Mouse (Mus musculus) stomach, embryonic 14.5 days (tissue): Measurements from ENCODE around the gene Rabep1. TPM values are rescaled to one million over a fixed set of nuclear protein-coding genes. Genes with fewer than 3 reads are reported as not detected.

ENCODE experiments used
- ATAC-seq: fragments of 200-750 bp; cut with Nextera tagmentation; 2 replicates; pipeline ENCODE4 v1.8.0; 2017; ENCODE audit warnings: low read depth, moderate TSS enrichment; ENCODE audit not compliant: insufficient number of reproducible peaks, insufficient read depth, low FRiP score
- H3K27ac ChIP-seq: fragments of 300-500 bp; sonication (generic); 2 replicates; pipeline ENCODE4 v1.5.1; 2014; ENCODE audit warnings: mild to moderate bottlenecking, low read length, moderate library complexity, mixed read lengths
- H3K27me3 ChIP-seq: fragments of 300-500 bp; sonication (generic); 2 replicates; pipeline ENCODE4 v1.6.1; 2014; ENCODE audit warnings: low read length, control low read depth, mixed read lengths; ENCODE audit not compliant: control insufficient read depth, insufficient read depth
- H3K36me3 ChIP-seq: fragments of 300-500 bp; sonication (generic); 2 replicates; pipeline ENCODE4 v1.6.1; 2014; ENCODE audit warnings: mild to moderate bottlenecking, control low read depth, low read length, moderate library complexity, mixed read lengths; ENCODE audit not compliant: control insufficient read depth, insufficient read depth
- H3K4me1 ChIP-seq: fragments of 300-500 bp; sonication (generic); 2 replicates; pipeline ENCODE4 v1.6.1; 2014; ENCODE audit warnings: low read length, control low read depth, mixed read lengths; ENCODE audit not compliant: control insufficient read depth, insufficient read depth
- H3K4me2 ChIP-seq: fragments of 300-500 bp; sonication (generic); replicated peaks from 2 replicates; pipeline ENCODE4 v1.6.1; 2014; ENCODE audit warnings: low read depth, low read length, control low read depth
- H3K4me3 ChIP-seq: fragments of 300-500 bp; sonication (generic); 2 replicates; pipeline ENCODE4 v1.5.1; 2014; ENCODE audit warnings: low read depth, low read length, control low read depth
- H3K9ac ChIP-seq: fragments of 300-500 bp; sonication (generic); replicated peaks from 2 replicates; pipeline ENCODE4 v1.6.1; 2014; ENCODE audit warnings: low read depth, mild to moderate bottlenecking, control low read depth, low read length, moderate library complexity, mixed read lengths
- H3K9me3 ChIP-seq: fragments of 300-500 bp; sonication (generic); 2 replicates; pipeline ENCODE4 v1.6.1; 2016; ENCODE audit warnings: low read depth, low read length, control low read depth; ENCODE audit not compliant: control insufficient read depth
- WGBS: fragments of 180-500 bp; shearing (Covaris S2); extraction: QIAGEN DNeasy Blood & Tissue Kit; methylation state at CpG from one replicate; pipeline ENCODE4 v1.1.7; 2014; 5-methylcytosine and 5-hydroxymethylcytosine counted together
- polyA plus RNA-seq: library from polyadenylated mRNA; unstranded; fragments of >200 nt; fragmentation: Nextera tagmentation; extraction: Ambion mirVana; gene quantifications from 2 replicates; pipeline ENCODE4 v1.2.1, GENCODE M21; 2014

The Rabep1 gene
- polyA plus RNA-seq, 1 experiment from 2014 or later: 33.1 TPM

DNA sequence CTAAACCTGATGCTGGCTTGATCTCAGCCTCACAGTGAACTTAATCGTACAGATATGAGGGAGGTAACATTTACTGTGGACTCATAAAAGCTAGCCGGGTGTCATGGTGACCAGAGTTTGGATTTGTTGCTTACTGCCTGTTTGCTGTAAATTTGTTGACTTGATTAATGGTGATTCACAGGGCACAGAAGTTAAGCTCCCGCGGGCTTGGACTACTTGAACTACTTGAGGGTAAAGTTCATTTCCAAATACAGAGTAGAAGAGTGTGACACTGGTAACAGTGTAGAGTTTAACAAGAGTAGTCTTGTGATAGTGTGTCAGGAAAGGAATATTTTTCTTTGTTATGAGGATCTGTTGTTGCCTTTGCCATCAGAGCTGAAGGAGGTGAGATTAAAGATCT lies 74.9 kb downstream of the Rabep1 start:
- Histone ChIP-seq H3K4me1 (no peaks in the 10 kb centered on the region), H3K4me2 (no peak overlapping the region), H3K4me3 (no peak overlapping the region), H3K27ac (no peak overlapping the region), H3K9me3 (no peaks in the 10 kb centered on the region), H3K36me3 (peaks cover 31% of the 10 kb centered on the region), H3K9ac (no peak overlapping the region), H3K27me3 (no peaks in the 10 kb centered on the region)
- ATAC-seq: no peak
- WGBS: 85% methylated on average over 4 of the region's 4 CpGs

DNA sequence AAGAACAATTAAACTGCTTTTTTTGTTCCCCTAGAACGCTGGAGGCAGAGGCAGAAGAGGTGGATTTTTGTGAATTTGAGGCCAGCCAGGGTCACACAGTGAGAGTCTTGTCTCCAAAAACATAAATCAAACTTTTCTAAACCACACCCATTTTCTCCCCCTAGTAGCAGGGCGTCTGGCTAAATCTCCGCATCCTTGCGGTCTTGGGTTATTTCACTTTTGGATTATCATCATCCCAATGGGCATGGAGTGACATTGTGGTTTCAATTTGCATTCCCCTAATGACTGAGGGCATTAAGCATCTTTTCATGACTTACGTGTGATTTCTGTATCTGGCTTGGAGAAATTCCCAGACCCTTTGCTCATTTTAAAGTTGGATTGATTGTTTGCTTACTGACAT lies 86.9 kb downstream of the Rabep1 start:
- no peak overlapping the region for H3K4me3 ChIP-seq
- 79% methylated on average over 5 of the region's 5 CpGs for WGBS
- no peaks in the 10 kb centered on the region for H3K4me1 ChIP-seq

DNA sequence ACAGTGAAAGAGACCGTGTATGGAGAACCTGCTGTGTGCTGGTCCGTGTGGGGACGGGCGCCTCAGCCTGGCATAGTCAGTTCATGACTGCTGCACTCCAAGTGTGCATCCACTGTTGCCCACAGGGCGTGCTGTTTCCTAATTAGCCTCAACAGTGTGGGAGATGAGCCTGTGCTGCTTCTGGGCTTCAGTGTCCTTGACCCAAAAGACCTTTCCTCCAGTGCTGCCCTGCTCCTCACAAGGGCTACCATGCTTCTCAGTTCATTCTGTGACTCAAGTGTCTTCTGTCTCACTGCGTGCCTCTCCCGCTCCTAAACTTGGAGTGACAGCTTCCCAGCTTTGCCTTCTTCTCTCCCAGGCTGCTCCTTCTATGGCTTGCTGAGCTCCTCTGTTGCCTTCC lies 90.7 kb downstream of the Rabep1 start:
- Histone ChIP-seq H3K36me3 (peaks cover 46% of the 10 kb centered on the region), H3K27me3 (no peaks in the 10 kb centered on the region), H3K4me3 (no peak overlapping the region), H3K27ac (no peak overlapping the region), H3K4me1 (no peaks in the 10 kb centered on the region), H3K9ac (no peak overlapping the region), H3K9me3 (no peaks in the 10 kb centered on the region), H3K4me2 (no peak overlapping the region)
- 90% methylated on average over 7 of the region's 7 CpGs for WGBS
- ATAC-seq: no peak

More for the DNA sequence above, 86.9 kb downstream of the Rabep1 start:
- H3K27me3 ChIP-seq: no peaks in the 10 kb centered on the region
- peaks cover 34% of the 10 kb centered on the region for H3K36me3 ChIP-seq
- H3K9me3 ChIP-seq: no peaks in the 10 kb centered on the region
- ATAC-seq: no peak
- H3K9ac ChIP-seq: no peak overlapping the region
- no peak overlapping the region for H3K27ac ChIP-seq
- H3K4me2 ChIP-seq: no peak overlapping the region

DNA sequence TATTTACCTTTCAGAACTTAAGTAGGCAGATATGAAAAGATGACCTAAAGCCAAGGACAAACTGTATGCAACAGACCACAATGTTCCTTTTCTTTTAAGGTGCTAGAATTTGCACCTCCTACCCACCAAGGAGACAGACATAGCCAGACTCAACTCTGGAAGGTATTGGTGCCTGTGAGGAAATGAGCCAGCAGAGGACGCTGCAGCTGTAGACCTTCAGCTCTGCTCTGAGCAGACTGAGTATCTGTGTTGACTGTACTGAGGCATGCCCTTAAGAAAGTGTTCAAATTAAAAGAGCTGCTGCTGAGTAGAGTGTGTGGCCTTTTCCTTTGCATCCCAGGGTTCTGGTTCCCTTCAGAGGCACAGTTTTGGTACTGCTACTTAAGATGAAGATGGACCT lies 98.0 kb downstream of the Rabep1 start:
- Histone ChIP-seq H3K4me1 (no peaks in the 10 kb centered on the region), H3K4me2 (no peak overlapping the region), H3K9ac (no peak overlapping the region), H3K27me3 (no peaks in the 10 kb centered on the region), H3K27ac (no peak overlapping the region), H3K9me3 (no peaks in the 10 kb centered on the region), H3K4me3 (no peak overlapping the region), H3K36me3 (peaks cover 75% of the 10 kb centered on the region)
- 85% methylated on average over 1 of the region's 1 CpGs for WGBS
- ATAC-seq: no peak

GRCm38 (mm10) chr11:70943651-70944050 lies 99.1 kb downstream of the Rabep1 start:
- no peak overlapping the region for H3K4me2 ChIP-seq
- H3K4me1 ChIP-seq: no peaks in the 10 kb centered on the region
- no peak for ATAC-seq
- no peak overlapping the region for H3K4me3 ChIP-seq
- H3K9ac ChIP-seq: no peak overlapping the region
- H3K27me3 ChIP-seq: no peaks in the 10 kb centered on the region
- no peaks in the 10 kb centered on the region for H3K9me3 ChIP-seq
- WGBS: 91% methylated on average over 7 of the region's 7 CpGs
- H3K36me3 ChIP-seq: peaks cover 79% of the 10 kb centered on the region
- no peak overlapping the region for H3K27ac ChIP-seq

- Histone ChIP-seq H3K27me3 (no peaks in the 10 kb centered on the region), H3K4me1 (no peaks in the 10 kb centered on the region), H3K27ac (no peak overlapping the region), H3K36me3 (peaks cover 84% of the 10 kb centered on the region), H3K9me3 (no peaks in the 10 kb centered on the region), H3K9ac (no peak overlapping the region), H3K4me2 (no peak overlapping the region), H3K4me3 (no peak overlapping the region)
- ATAC-seq: no peak
- WGBS: 90% methylated on average over 4 of the region's 4 CpGs
Observed at GRCm38 (mm10) chr11:70944935-70945817, 100.6 kb downstream of the Rabep1 start.

- no peak overlapping the region for H3K4me2 ChIP-seq
- no peaks in the 10 kb centered on the region for H3K9me3 ChIP-seq
- H3K36me3 ChIP-seq: peaks cover 87% of the 10 kb centered on the region
- no peak overlapping the region for H3K4me3 ChIP-seq
- no peak for ATAC-seq
- no peak overlapping the region for H3K27ac ChIP-seq
- H3K4me1 ChIP-seq: no peaks in the 10 kb centered on the region
- no peak overlapping the region for H3K9ac ChIP-seq
- no peaks in the 10 kb centered on the region for H3K27me3 ChIP-seq
- 91% methylated on average over 4 of the region's 4 CpGs for WGBS
Observed at GRCm38 (mm10) chr11:70954711-70955110, 110.1 kb downstream of the Rabep1 start.

DNA sequence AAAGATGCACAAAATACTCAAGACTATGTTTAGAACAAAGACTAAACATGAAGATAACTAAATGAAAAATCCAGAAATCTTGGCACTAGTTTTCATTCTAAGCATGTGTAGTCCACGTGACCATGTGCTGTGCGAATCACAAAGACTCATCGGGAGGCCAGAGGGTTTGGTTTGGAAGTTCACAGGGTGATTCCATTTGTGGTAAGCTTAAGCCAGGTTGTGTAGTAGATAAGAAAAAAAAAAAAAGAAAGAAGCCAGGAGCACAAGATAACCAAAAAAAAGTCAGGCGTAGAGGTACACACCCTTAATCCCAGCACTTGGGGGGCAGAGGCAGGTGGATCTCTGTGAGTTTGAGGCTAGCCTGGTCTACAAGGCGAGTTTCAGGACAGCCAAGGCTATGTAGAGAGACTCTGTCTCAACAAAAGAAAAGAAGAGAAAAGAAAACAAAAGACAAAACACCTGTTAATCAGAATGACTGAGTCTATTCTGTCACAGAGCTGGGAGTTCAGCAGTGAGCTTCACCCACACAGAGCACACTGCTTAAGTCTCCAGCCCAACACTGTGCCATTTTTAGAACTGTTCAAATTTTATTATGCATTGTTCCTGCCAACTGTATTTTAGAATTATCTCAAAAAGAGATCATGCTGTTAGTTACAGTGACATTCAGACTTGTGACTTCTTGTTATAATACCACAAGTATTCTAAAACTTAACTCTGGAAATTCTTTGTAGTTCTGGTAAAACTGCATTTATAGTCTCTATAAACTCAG lies 116.4 kb downstream of the Rabep1 start:
- no peak overlapping the region for H3K27ac ChIP-seq
- 91% methylated on average over 5 of the region's 5 CpGs for WGBS
- peaks cover 83% of the 10 kb centered on the region for H3K36me3 ChIP-seq

More for the DNA sequence above, 116.4 kb downstream of the Rabep1 start:
- no peak overlapping the region for H3K9ac ChIP-seq
- no peak for ATAC-seq
- no peak overlapping the region for H3K4me2 ChIP-seq
- H3K4me3 ChIP-seq: no peak overlapping the region
- H3K27me3 ChIP-seq: no peaks in the 10 kb centered on the region
- H3K4me1 ChIP-seq: no peaks in the 10 kb centered on the region
- H3K9me3 ChIP-seq: no peaks in the 10 kb centered on the region
